Mouse (Mus musculus): ENCODE results near the gene Ttc22. TPM values are rescaled to one million over a fixed set of nuclear protein-coding genes. Genes with fewer than 3 reads are reported as not detected.

The Ttc22 gene
- total RNA-seq, 2 experiments from 2014 or later: not detected

DNA sequence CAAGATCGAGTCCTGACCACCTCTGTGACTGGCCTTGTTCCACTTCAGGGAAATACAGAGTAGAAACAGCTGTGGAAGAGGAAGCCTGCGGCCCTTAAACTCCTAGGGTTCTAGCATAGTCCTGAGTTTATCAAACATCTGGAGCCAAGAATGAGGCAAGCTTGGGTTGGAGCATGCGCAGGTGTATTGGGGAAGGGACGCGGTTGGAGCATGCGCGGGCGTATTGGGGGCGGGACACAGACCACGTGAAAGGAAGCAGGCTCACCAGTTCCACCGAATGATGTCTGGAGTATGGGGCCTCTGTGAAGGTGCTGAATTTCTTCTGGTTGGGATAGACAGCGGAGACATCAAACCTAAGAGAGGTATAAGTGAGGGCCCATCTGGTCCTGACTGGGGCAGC is 6.6 kb upstream of the Ttc22 start:
- no peak for DNase-seq

DNA sequence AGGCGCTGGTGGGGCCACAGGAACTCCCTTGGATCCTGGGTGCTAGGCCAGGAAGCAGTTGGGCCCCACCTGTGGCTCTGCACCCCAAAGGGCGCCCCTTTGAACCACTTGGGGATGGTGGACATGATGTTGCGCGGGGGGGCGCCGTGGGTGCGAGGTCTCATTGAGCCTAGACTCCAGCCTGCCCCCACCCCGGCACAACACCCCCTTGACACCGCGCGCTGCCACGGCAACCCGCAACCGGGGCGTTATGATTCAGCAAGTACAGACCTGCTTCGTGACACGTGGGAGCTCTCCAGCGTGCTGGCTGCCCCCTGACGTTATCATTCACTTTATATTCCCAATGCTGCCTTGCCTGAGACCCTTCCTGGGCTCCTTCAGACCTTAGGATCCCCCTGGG is 5.2 kb upstream of the Ttc22 start, which contains the start of gene Lexm:
TSS of gene Lexm (minus strand) at position 186 of the 400 bp plus-strand sequence.
- DNase-seq: no peak

DNA sequence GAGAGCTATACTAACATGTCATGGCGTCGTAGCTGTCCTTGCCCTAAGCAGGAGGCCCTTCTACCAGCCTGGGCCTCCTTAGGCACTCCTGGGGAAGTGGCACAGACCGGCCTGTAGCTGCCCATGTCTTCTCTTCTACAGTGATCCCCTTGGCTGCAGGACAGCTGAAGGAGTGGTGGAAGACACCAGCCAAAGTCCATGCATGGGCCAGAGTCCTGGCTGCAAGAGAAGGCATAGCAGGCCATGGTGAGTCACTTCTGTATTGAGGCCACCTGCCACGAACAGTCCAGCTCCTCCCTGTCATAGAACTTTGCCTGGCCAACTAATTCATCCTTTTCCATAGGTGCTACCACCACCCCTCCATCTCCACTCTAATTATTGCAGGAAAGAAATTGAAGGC is 3.3 kb upstream of the Ttc22 start:
- DNase-seq: no peak

DNA sequence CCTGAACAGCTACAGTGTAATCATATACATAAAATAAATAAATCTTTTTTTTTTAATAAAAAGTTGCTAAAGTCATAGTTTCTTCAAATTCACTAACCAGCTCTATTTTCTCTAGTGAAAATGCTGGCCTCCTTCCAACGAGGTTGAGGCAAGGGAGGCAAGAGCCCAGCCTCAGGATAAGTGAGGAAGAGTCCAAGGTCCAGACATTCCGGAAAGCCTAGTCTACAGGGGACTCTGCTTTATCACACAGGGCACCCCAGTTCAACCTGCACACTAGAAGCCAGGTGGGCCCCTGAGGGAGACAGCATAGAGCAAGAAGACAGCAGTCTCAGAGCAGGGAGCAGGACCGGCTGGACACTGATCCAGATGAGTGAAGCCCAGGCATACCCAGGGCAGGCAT is 804 bp upstream of the Ttc22 start:
- DNase-seq: no peak

DNA sequence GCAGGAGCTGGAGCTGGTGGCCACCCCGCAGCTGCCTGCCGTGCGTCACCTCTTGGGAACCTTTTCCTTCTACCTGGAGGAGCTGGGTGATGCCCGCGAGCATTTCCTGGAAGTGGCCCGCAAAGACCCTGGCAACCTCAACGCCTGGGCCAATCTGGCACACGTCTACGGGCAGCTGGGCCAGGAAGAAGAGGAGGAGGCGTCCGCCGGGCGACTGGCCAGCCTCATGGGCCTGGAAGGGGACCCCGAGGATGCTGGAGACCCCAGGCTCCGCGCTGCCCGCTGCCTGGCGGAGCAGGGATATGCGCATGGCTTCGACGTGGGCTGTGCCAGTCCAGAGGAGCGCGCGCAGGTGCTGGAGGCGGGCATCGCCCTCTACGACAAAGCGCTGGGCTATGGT is 480 bp downstream of the Ttc22 start:
- no peak for DNase-seq

DNA sequence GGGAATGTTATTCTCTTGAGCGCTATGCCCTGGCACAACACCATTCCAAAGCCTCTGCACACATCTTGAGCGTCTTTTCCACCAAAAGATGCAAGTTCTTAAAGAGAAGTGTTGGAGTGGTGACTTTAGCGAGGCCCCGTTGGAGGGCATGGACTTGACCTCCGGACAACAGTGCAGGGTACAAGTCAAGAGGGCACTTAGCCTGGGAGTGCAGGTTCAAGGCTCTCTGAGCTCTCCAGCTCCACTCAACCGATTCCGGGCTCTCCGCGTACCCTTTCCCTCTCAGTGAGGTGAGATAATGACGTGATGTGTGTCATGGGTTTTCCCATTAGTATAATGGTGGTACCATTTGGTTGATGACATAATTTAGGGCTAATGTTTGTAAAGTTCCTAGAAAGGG is 2.0 kb downstream of the Ttc22 start:
- no peak for DNase-seq

DNA sequence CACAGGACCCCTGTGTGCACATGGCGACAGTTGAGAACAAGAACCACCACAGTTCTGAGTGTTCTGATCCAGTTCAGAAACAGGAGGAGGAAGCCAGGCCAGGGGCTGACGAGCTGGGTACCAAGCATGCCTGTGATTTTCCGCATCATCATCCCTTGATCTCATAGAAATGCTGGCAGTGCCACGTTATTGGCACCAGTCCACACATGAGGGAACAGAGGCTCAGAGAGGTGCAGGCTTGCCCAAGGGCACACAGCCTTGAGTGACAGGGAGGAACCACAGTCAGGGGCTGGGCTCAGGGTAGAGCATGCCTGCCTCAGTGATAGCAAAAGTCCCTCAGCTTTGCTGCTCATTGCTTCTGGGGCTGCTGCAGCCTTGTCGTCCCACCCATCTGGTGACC is 5.6 kb downstream of the Ttc22 start:
- no peak for DNase-seq

DNA sequence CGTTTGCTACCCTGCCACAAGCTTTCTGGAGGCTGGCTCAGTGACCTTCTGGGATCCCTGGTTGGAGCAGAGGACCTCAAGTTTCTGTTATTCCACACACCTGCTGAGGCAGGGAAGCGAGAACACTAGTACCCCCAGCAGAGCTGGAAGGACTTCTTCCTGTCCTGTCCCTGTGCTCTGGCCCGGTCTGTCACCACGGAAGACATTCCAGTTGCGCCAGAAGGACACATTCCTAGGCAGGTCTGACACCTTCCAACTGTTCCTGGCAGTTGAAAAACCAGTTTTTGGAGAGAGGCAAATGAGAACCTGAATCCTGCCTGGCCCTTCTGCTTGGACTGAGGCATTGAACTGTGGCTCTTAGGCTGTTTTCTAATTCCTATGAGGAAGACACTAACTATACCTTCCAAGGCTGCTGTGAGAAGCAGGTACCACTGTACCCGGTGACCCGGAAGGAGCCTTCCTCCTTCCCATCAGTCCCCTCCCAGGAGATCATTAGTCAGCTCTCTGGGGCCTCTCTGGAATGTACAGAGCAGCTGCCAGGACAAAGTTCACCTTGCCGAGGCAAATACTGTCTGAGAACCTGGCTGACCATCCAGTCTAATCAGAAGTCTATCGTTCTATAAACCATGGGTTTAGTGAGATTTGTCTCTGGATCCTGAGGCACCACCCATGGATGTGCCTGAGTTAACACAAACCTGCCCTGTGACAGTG is 6.6 kb downstream of the Ttc22 start:
- no peak for DNase-seq

DNA sequence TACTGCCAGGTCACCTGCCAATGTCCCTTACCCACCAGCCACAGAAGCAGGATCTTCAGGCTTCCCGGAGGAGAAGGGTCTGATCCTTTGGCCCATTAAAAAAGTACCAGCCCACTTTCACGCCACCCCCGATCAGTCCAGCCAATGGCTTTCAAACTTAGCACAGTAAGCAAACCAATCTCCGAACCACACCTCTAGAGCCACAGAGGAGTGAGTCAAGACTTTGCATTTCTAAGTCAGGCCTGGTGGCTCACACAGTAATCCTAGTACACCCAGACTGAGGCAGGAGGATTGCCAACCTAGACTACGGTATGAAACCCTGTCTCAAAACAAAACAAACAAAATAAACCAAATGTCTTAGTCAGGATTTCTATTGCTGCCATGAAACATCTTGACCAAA is 7.1 kb downstream of the Ttc22 start:
- no peak for DNase-seq

DNA sequence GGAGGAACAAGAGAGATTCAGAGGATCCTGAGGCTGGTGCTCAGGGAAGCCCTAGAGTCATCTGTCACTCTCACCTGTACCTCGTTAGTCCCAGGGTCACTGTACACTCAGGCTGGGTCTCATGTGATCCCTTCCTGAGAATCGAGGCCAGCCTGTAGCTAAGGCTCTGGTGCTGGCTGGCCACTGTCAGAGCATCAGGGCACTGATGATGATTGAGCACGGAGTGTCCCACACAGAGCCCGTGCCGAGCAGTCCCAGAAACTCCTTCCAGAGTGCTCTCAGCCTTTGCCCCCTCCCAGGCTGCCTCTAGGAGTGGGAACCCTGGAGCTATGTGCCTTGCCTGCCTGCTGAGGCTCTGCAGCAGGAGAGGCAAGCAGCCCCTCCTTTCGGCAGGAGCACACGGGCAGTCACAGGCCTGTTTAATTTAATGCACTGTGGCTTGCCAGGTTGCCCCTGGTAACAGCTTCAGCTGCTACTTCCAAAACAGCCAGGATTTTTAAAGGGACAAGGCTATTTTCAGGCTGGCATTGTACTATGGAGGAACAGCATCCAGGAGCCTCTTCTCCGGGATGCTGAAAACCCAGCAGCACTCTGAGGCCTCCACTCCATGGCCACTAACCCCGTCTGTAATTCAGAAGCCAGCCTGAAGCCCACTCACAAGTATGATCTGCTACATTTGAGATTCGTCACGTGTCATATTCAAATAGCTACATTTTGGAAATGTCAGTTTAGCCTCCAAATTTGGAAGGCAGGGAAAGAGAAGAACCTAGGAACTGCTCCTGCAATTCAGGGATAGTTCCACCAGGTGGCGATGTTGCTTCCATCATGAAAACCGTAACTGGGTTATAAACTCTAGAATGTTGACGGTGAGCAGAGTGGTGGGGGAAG is 8.3 kb downstream of the Ttc22 start:
- DNase-seq: peak; percentile 26 to 79

DNA sequence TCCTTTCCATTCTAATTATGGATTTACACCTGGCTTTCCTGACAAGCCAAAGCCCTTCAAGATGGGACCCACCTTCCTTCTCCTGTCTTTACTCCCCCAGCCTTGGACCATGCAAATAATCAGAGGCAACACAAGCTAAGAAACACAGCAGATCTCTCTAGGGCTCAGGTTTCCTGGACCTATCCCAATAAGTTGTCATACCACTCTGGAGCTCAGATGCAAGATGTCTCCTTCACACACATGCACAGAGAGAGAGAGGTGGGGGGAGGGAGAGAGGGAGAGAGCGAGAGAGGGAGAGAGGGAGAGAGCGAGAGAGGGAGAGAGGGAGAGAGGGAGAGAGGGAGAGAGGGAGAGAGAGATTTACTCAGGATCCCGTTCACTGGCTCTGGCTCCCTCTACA is 10.1 kb downstream of the Ttc22 start:
- no peak for DNase-seq

DNA sequence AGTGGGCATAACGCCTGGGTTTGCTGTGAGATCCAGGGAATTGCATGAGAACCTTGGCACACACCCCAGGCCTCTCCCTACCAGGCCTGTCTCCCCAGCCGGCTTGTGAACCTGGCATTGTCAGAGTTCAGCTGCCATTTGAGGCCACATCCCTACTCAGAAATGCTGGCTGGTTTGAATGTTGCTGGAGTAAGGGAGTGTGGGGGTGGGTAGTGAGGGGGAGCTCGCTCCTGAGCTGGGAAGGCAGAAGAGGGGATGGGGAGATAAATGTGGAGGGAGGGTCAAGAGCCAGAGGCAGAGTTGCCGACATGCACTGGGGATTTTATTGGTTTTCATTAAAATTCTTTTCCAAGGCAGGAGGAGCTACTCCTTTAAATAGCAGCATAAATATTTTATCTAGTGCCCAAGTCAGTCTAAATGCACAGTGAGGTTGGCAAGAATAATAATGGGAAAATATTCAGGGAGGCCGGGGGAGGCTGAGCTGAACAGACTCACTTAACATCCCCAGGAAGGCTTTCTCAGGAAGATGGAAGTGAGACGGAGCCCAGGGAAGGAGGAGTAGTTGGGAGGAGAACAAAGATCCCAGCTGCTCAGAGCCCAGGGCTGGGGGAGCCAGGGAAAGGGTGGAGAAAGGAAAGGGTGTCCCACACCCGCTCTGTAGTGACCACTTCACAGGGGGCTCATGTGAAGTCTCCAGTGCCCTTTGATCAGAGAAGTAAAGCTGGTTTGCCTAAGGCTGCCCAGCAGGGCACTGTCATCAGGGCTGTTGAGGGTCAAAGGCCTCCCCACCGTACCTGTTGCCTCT is 11.3 kb downstream of the Ttc22 start:
- DNase-seq: no peak

DNA sequence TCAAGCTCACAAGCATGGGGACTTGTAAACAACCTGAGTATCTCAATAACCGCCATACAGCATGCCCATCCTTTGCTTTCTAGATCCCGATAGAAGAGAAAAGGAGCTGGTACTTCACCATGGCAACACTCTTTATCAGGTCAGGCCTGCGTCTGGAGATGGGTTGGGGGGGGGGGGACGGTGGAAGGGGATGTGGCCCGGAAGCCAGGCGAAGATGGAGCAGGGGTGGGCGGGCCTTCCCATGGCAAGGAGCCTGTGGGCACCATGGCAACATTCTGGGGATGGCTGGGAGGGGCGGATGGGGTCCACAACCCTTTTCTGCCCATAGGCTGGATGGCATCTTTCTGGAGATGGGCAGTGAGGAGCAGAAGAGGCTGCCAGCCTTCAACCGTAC is 11.9 kb downstream of the Ttc22 start:
- no peak for DNase-seq

DNA sequence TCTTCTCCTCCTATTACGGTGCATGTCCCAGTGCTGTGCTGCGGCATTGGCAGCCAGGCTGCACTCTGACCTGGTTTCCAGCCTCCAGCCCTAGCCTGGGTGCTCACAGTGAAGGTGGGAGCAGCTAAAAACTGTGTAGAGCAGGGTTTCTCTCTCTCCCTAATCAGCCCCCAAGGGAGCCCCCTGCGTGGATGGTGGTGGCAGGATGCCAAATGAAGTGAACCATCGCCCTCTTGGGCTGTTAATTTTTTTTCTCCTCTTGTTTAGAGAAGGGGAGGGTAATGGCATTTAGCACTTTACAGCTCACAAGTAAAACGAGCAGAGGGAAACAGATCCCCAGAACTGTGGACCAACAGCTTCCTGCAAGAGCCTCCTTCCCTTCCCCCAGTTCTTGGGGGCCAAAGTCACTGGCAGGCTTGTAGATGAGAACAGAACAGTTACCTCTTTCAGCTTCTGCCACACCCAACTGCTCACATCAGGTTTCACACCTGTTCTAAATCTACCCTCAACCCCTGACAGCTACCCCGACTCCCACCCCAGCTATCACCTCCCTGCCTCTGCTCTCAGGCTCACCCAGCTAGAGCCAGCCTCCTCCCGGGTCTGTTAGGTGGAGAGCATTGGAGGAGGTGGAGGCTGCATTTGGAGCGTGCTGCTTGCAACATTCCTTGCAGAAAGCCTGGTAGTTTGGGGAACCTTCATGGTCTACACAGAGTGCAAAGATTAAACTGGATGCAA is 21.4 kb downstream of the Ttc22 start:
- no peak for DNase-seq

DNA sequence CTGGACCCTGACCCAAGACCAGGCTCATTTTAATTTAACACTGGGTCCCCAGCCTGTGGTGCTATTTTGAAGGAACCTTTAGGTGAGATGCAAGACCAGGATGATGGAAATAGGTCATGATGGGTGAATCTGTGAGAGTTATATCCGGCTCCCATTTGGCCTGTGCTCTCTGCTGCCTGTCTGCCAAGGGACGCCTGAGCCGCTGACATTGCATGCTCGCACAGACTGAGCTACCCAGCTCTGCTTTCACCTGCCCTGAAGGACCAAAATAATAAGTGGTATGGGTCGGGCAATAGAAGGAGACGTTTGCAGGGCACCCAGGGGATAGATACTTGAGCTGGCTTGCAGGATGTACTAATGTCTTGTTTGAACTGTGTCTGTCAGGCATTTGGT is 22.0 kb downstream of the Ttc22 start:
- no peak for DNase-seq

DNA sequence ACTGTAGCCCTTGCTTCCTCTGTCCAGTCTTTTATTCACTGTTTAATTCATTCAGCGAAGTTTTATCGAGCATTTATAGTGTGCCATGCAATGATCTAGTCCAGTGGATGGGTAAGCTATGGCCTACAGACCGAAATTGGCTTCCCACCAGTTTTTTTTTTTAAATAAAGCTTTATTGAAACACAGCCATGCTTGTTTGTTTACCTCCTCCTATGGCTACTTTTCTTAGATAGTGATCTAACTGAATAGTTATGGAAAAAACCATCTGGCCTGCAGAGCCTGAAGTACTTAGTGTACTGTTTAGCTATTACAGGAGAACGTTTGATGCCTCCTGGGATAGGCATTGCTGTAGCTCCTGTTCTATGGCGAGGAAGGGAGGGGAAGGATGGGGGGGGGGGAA is 23.6 kb downstream of the Ttc22 start:
- no peak for DNase-seq

DNA sequence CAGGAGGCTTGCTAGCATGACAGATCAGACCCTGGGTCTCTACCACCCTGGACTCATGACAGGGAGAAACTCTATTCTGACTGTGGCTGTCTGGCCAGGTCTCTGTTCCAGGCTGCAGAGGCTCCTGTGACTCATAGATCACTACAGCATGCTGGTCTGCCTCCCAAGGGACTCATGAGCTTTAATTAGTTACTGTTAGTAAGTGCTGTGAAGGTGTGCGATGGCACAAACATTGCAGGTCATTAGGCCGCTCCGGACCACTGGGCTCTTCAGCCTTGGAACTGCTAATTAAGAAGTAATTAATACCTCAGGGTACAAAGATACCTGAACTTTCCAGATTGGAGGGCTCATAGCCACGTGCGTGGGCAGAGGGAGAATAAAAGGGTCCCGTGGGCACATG is 24.9 kb downstream of the Ttc22 start:
- DNase-seq: no peak

DNA sequence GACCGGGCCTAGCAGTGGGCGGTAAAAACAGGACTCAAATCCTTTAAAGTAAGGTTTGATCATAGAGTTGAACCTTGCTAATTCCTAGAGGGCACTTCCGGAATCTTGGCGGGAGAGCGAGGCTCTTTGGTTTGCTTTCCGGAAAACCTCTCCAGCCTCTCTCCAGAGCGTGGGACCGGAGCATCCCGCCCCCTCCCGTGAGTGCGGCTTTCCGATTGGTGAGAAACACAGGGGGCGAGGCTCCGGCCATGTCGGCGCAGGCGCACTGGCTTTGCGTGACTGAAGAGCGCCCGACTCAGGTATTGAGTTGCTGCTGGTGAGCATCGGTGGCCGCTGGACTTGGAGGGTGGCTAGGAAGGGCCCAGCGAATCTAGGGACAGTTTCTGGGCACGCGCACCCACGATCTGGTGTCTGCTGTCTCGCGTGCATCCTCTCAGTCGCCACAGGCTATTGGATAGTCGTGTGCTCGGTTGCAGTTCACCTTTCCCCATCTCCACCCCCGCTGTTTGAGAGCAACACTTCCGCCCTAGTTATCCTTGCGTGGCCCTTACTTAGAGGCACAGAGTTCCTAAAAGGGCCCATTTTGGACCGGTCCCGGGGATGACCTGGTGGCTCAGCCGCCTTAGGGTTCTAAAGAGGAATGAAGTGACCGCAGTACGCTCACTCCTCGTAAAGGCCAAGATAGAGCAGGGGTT is 28.7 kb downstream of the Ttc22 start, which contains the start of gene Pars2:
TSS of gene Pars2 (plus strand) at position 237 of the 695 bp plus-strand sequence.
- DNase-seq: peak; percentile 97

DNA sequence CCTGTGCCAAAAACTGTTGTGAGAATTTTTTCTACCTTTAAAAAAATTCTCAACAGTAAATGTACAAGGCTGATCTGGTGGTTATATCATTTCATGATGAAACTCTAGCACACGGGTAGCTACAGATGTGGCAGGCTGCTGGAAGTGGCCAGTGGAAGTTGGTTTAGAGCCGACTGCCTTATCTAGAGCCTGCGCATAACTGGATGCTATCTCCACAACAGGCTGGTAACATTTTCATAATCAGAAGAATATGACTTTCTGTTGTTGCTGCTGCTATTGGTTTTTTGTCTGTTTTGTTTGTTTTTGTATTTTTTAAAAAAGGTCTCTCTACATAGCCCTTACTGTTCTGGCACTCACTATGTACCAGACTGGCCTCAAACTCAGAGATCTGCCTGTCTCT is 30.3 kb downstream of the Ttc22 start:
- DNase-seq: no peak

DNA sequence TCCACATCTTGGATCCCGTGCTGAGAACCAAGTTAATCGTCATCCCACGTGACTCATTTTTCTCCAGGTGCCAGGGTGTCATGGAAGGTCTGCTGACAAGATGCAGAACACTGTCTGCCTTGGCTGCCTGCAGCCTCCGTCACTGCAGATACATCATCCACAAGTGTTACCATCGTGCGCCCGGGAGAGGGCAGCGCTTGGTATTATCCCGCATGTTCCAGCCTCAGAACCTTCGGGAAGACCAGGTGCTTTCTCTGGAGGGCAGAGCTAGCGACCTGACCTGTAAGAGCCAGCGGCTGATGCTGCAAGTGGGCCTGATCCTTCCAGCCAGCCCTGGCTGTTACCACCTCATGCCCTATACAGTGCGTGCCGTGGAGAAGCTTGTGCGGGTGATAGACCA is 30.8 kb downstream of the Ttc22 start:
- DNase-seq: no peak

DNA sequence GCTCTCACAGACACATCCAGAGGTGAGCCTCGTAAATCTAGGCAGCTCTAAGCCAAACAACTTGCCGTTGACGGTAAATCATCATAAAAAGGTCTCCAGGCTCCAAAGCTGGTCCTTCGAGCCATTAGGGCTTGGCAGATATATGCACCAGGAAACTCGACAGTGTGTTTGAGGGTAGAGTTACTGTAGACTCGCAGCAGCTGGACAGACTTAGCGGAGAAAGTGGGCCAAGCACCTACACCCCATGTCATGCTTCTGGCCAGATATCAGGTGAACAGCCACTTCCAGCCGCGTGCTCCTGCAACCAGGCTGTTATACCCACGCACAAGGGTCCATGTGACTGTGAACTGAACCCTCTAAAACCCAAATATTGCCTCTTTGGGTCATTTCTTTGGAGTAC is 33.4 kb downstream of the Ttc22 start:
- no peak for DNase-seq
